8 mouse cellular contexts compared by ENCODE assay signal in genomic region chr17:46393012-46393411, GRCm38 (mm10). TPM values are rescaled to one million over a fixed set of nuclear protein-coding genes. Genes with fewer than 3 reads are reported as not detected.
DNase-seq lines count a peak whose midpoint lies in the region; TF ChIP-seq lines count a peak whose summit lies in the region.

No protein-coding gene starts in this region.

- TF ChIP-seq POLR2A in bone marrow, adult 2 months (IDR thresholded peaks at IDR 0.05; ENCODE audit: borderline replicate concordance, control insufficient read depth, low read depth, low read length), result no peak

- DNase-seq in gastrocnemius, adult 2 months, result peak; percentile 34
- no peak for DNase-seq in gastrocnemius, postnatal 14 days
- peak; percentile 42 to 51 for DNase-seq in right cerebral cortex, adult 2 months (ENCODE audit: low spot score in 2 of 2)
- DNase-seq in right cerebral cortex, postnatal 25 days, result no peak
- peak; percentile 23 to 53 for DNase-seq in kidney, adult 8-10 months
- peak; percentile 72 for DNase-seq in retina, embryonic 14.5 days (ENCODE audit: low spot score)
- DNase-seq in gastrocnemius, postnatal 10 days, result no peak

- no peaks in the 10 kb centered on the region for H3K4me1 ChIP-seq in bone marrow, adult 2 months (ENCODE audit: control insufficient read depth, insufficient read depth, low read length)

- peak; percentile 63 for TF ChIP-seq CTCF in gastrocnemius, adult 2 months (IDR thresholded peaks at IDR 0.05)
- TF ChIP-seq CTCF in bone marrow, adult 2 months (IDR thresholded peaks at IDR 0.05; ENCODE audit: control insufficient read depth, insufficient read depth, low read length), result peak; percentile 65

- H3K27ac ChIP-seq in gastrocnemius, adult 2 months, result no peak overlapping the region
- no peak overlapping the region for H3K27ac ChIP-seq in bone marrow, adult 2 months (ENCODE audit: control insufficient read depth, insufficient read depth, low read depth, low read length, poor library complexity)

- no peak overlapping the region for H3K4me3 ChIP-seq in gastrocnemius, adult 2 months
- no peak overlapping the region for H3K4me3 ChIP-seq in bone marrow, adult 2 months (replicated peaks; ENCODE audit: control insufficient read depth, low read depth, low read length)

- WGBS in bone marrow, adult 2 months, result 50% methylated on average over 2 of the region's 2 CpGs

- intact Hi-C loops in gastrocnemius, adult 2 months (cut with DNase I), result no loop called here
- intact Hi-C loops in gastrocnemius, postnatal 14 days (cut with DNase I; ENCODE audit: low total_unique reads), result no loop called here

RNA-seq across cellular contexts. Expression of gene Zfp318, which starts 9.5 kb away (rescaled TPM):
- total RNA-seq in gastrocnemius, adult 2 months (2021), result 10 to 100 TPM; 14.1 to 17.4 TPM
- total RNA-seq in gastrocnemius, postnatal 14 days (2021), result 10 to 100 TPM; 12.8 to 13.6 TPM
- polyA plus RNA-seq in bone marrow, adult 2 months (2011; ENCODE audit: insufficient read depth, insufficient read length, low replicate concordance, missing spikeins), result 14.0 and 16.1 TPM in 2 replicates
- total RNA-seq in gastrocnemius, postnatal 10 days (2021), result 10 to 100 TPM; 17.5 to 24.1 TPM

RNA-seq across cellular contexts. Expression of gene Crip3, which starts 35.7 kb away (rescaled TPM):
- under 1 TPM; 0.33 to 0.66 TPM for total RNA-seq in gastrocnemius, adult 2 months (2021)
- 1 to 10 TPM in 1 of 2 experiments, under 1 TPM in 1; 0.78 to 1.7 TPM for total RNA-seq in gastrocnemius, postnatal 14 days (2021)
- polyA plus RNA-seq in bone marrow, adult 2 months (2011; ENCODE audit: insufficient read depth, insufficient read length, low replicate concordance, missing spikeins), result 2.7 TPM in 1 of 2 replicates, not detected in the other
- total RNA-seq in gastrocnemius, postnatal 10 days (2021), result 1 to 10 TPM; 1.9 to 2.0 TPM

RNA-seq across cellular contexts. Expression of gene Slc22a7, which starts 45.2 kb away (rescaled TPM):
- total RNA-seq in gastrocnemius, adult 2 months (2021), result not detected
- total RNA-seq in gastrocnemius, postnatal 14 days (2021), result not detected
- polyA plus RNA-seq in bone marrow, adult 2 months (2011; ENCODE audit: insufficient read depth, insufficient read length, low replicate concordance, missing spikeins), result 0.75 TPM in 1 of 2 replicates, not detected in the other
- under 1 TPM in 1 of 2 experiments, not detected in 1; 0.36 TPM for total RNA-seq in gastrocnemius, postnatal 10 days (2021)

Comparison
In these comparisons a context has a peak if more than half of its experiments do, and no peak if none do; other contexts are left out.
1. DNase-seq: peak in gastrocnemius, adult 2 months (single experiment), right cerebral cortex, adult 2 months (2 of 2), kidney, adult 8-10 months (2 of 2) and retina, embryonic 14.5 days (single experiment); none in gastrocnemius, postnatal 14 days (single experiment), right cerebral cortex, postnatal 25 days (single experiment) and gastrocnemius, postnatal 10 days (single experiment).